Mouse (Mus musculus): ENCODE data around the gene Mynn. TPM values are rescaled to one million over a fixed set of nuclear protein-coding genes. Genes with fewer than 3 reads are reported as not detected.

Mynn gene
- total RNA-seq, 2 experiments from 2014 or later = 22.3 to 37.1 TPM

DNA sequence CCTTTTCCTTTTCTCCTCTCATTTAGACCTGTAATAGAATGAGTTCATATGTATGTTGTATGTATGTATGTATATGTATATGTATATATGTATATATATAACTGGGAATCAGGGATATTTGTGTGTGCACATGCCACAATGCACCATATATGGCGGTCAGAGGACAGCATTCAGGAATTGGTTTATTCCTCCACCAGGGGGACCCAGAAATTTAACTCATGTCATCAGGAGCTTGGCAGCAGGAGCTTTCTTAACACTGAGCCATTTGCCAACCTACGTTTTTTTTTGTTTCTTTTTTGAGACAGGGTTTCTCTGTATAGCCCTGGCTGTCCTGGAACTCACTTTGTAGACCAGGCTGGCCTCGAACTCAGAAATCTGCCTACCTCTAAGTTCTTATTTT, 31.8 kb downstream of the Mynn start:
- ATAC-seq (replicated peaks; ENCODE audit: low FRiP score, poor library complexity, severe bottlenecking) = no peak

DNA sequence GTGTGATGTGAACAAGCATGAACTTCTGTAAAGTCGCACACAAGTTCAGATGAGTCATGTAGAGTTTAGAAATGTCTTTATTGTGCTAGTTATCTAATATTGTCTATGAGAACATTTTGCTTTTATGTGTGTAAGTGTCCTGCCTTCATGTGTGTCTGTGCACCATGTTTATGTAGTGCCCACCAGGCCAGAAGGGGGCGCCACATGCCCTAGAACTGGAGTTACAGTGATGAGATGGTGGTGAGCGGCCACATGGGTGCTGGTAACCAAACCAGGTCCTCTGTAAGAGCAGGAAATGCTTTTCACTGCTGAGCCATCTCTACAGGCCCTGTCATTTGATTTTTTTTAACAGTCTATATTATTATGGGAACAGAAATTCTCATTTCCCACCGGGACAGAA, 33.8 kb downstream of the Mynn start:
- ATAC-seq (replicated peaks; ENCODE audit: low FRiP score, poor library complexity, severe bottlenecking) = no peak

DNA sequence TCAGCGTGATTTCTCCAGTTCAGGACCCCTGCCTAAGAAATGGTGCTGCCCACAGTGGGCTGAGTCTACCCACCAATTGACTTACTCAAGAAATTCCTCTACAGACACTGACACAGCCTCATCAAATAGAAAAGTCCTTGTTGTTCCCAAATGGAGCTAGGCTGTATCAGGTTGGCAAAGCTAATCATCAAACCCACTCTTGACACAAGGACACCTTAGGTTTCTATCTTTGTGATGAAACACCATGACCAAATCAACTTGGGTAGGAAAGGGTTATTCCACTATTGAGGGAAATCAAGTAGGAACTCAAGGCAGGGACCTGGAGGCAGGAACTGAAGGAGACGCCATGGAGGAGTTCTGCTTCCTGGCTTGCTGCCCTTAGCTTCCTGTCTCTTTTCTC, 42.3 kb downstream of the Mynn start, which contains the start of gene Lrriq4:
TSS of gene Lrriq4 (plus strand) at position 301 of the 400 bp plus-strand sequence.
- ATAC-seq (replicated peaks; ENCODE audit: low FRiP score, poor library complexity, severe bottlenecking) = no peak

DNA sequence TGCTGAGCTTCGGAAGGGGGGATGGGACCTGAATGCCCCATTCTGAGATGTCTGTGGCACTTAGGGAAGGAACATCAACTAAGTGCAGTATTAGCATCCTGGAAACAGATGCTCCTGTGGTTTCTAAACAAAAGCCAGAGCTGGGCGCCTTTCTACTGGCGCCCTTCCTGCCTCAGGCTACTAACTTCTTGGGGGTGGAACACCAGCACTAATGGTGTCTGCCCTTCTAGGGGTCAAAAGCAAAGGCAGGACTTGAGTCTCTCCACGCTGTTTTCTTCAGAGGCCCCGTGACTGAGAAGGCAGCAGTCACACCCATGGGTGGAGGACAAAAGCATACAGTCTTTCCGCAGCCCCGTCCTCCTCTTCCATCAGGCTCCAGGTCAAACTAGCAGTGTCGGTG, 44.9 kb downstream of the Mynn start:
- no peak for ATAC-seq (replicated peaks; ENCODE audit: low FRiP score, poor library complexity, severe bottlenecking)

DNA sequence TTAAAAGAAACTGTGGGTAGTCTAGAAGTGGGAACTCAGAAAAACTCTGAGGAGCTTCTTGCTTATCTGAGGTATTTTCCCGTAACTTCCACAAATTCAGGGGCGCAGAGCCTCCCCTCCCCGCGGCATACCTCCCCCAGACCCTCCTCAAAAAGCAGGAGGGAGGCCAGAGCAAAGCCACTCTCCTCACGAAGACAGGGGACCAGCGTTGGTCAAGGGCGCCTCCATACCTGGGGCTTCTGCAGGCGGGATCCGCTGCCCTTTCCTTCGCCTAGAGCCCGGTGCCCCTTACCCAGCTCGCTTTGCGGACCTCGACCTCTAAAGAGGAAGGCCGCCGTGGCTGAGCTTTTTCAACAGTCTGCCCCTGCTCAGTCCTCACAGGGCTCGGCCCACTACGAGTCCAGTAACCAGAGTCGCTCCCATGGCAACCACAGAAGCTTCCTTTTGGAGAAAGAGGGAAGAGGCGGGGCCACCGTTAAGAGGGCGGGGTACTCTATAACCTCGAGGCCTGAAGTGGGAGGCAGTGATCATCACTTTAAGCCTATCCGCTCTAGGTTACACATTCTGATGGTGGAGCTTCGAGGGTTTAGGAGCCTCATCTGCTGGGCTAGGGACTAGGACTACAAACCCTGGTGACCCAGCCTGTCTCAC, 45.7 kb downstream of the Mynn start, which contains the start of gene Lrrc34:
TSS of gene Lrrc34 (minus strand) at position 430 of the 651 bp plus-strand sequence.
- ATAC-seq (replicated peaks; ENCODE audit: low FRiP score, poor library complexity, severe bottlenecking) = no peak

DNA sequence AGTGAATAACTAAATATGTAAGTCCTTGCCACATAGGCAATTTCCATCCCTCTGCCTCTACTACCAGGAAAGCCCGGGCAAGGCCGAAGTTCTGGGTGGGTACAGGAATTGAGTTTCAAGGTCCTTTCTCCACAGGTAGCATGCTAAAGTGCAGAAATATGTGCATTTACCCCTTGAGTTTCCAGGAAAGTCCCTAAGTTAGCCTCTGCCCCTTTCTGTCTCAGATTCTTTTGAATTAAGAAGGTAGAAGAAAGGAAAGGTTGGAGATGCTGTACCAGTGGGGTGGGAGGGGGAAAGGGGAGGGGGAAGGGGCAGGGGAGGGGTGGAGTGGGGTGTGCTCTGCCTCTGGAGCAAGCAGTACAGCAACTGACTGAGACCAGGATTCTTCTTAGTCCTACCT, 46.6 kb downstream of the Mynn start:
- no peak for ATAC-seq (replicated peaks; ENCODE audit: low FRiP score, poor library complexity, severe bottlenecking)

DNA sequence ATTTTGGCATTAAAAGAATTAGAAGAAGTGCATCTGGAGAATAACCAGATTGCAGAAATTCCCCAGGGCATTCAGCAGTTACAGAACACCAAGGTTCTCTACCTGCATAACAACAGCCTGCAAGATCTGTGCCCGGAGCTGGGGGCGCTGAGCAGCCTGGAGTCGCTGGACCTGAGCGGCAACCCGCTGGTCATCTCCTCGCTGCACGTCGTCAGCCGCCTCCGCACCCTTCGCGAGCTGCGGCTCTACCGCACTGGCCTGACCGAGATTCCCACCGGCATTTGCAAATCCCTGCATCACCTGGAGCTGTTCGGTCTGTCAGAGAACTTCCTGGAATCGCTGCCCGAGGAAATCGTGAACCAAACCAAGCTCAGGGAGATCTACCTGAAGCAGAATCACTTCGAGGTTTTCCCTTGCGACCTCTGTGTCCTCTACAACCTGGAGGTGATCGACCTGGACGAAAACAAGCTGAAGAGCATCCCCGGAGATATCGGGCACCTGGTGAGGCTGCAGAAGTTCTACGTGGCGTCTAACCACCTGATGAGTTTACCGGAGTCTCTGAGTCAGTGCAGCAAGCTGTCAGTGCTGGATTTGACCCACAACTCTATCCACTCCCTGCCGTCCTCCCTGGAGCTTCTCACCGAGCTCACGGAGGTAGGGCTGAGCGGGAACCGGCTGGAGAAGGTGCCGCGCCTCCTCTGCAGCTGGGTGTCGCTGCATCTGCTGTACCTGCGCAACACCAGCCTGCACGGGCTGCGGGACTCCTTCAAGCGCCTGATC, 48.4 kb downstream of the Mynn start:
- 0 out of 2 replicates have a peak, but pooled peaks have one; percentile 25 for ATAC-seq (replicated peaks; ENCODE audit: low FRiP score, poor library complexity, severe bottlenecking)

DNA sequence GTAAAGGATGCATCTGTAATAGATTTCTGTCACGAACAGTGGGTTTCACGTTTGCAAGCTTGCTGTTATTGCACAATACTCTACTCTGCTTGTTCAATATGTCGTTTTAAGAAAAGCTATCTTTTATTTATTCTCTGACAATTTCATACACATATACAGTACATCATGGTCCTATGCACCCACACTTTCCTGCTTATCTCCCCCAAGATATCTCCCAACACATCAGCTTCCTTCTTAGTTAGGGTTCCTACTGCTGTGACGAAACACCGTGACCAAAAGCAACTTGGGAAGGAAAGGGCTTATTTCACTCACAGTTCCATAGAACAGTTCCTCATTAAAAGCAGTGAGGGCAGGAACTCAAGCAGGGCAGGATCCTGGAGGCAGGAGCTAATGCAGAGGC, 54.1 kb downstream of the Mynn start:
- no peak for ATAC-seq (replicated peaks; ENCODE audit: low FRiP score, poor library complexity, severe bottlenecking)

DNA sequence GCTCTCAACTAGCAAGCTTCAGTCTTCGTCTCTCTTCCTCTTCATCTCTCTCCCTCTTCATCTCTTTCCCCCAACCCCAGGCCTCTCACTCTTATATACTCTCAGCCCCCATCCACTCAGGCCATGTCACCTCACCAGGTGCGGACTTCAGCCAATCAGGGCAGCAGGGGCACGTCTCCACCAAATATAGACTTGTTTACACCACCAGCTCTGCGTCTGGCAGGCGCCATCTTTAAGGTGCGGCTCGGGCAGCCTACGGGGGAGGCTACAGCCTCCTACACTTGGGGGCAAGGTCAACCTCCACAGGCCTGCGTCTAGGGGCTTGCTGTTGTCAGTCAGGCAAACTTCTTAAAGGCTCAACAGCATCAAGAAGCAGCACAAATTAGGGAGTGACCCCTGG, 56.6 kb downstream of the Mynn start:
- no peak for ATAC-seq (replicated peaks; ENCODE audit: low FRiP score, poor library complexity, severe bottlenecking)

Other genes with a start within 250 kb of the Mynn start
- gene Mecom, start 54.1 kb upstream of the Mynn start, total RNA-seq (2015; ENCODE audit: low replicate concordance) = 0.58 and 1.0 TPM in 2 replicates
- gene Mecom, start 54.1 kb upstream of the Mynn start, total RNA-seq (2017; ENCODE audit: low replicate concordance) = 0.84 TPM in 1 of 2 replicates, not detected in the other
- 1.3 TPM in 1 of 2 replicates, not detected in the other for gene Actrt3, start 2.1 kb upstream of the Mynn start, total RNA-seq (2015; ENCODE audit: low replicate concordance)
- gene Actrt3, start 2.1 kb upstream of the Mynn start, total RNA-seq (2017; ENCODE audit: low replicate concordance) = not detected in 2 replicates
- not detected in 2 replicates for gene Lrriq4, start 42.4 kb downstream of the Mynn start, total RNA-seq (2015; ENCODE audit: low replicate concordance)
- gene Lrriq4, start 42.4 kb downstream of the Mynn start, total RNA-seq (2017; ENCODE audit: low replicate concordance) = not detected in 2 replicates
- gene Lrrc34, start 45.8 kb downstream of the Mynn start, total RNA-seq (2015; ENCODE audit: low replicate concordance) = not detected in 2 replicates
- gene Lrrc34, start 45.8 kb downstream of the Mynn start, total RNA-seq (2017; ENCODE audit: low replicate concordance) = not detected in 2 replicates
- not detected in 2 replicates for gene Lrrc31, start 97.8 kb downstream of the Mynn start, total RNA-seq (2015; ENCODE audit: low replicate concordance)
- gene Lrrc31, start 97.8 kb downstream of the Mynn start, total RNA-seq (2017; ENCODE audit: low replicate concordance) = 0.84 TPM in 1 of 2 replicates, not detected in the other
- not detected in 2 replicates for gene Samd7, start 144.2 kb downstream of the Mynn start, total RNA-seq (2015; ENCODE audit: low replicate concordance)
- 0.26 and 0.84 TPM in 2 replicates for gene Samd7, start 144.2 kb downstream of the Mynn start, total RNA-seq (2017; ENCODE audit: low replicate concordance)
- gene Sec62, start 190.8 kb downstream of the Mynn start, total RNA-seq (2015; ENCODE audit: low replicate concordance) = 219 and 226 TPM in 2 replicates
- 338 and 399 TPM in 2 replicates for gene Sec62, start 190.8 kb downstream of the Mynn start, total RNA-seq (2017; ENCODE audit: low replicate concordance)

Measured in erythroblast, adult 5-6 weeks (primary cell).